Mouse (Mus musculus) hindbrain, embryonic 12.5 days (tissue): Measurements from ENCODE around the gene Olfr791. TPM values are rescaled to one million over a fixed set of nuclear protein-coding genes. Genes with fewer than 3 reads are reported as not detected.

Experiments
- ATAC-seq: fragments of 200-750 bp; cut with Nextera tagmentation; 2 replicates; pipeline ENCODE4 v1.8.0; 2017; ENCODE audit warnings: moderate TSS enrichment; ENCODE audit not compliant: low FRiP score
- H3K27ac ChIP-seq: fragments of 300-500 bp; sonication (generic); 2 replicates; pipeline ENCODE4 v1.5.1; 2016; ENCODE audit warnings: mild to moderate bottlenecking
- H3K27me3 ChIP-seq: fragments of 300-500 bp; sonication (generic); 2 replicates; pipeline ENCODE4 v1.6.1; 2016; ENCODE audit warnings: mild to moderate bottlenecking
- H3K36me3 ChIP-seq: fragments of 300-500 bp; sonication (generic); 2 replicates; pipeline ENCODE4 v1.6.1; 2016; ENCODE audit warnings: mild to moderate bottlenecking
- H3K4me1 ChIP-seq: fragments of 300-500 bp; sonication (generic); 2 replicates; pipeline ENCODE4 v1.6.1; 2016
- H3K4me2 ChIP-seq: fragments of 300-500 bp; sonication (generic); replicated peaks from 2 replicates; pipeline ENCODE4 v1.6.1; 2016; ENCODE audit warnings: mild to moderate bottlenecking
- H3K4me3 ChIP-seq: fragments of 300-500 bp; sonication (generic); 2 replicates; pipeline ENCODE4 v1.5.1; 2016; ENCODE audit warnings: mild to moderate bottlenecking
- H3K9ac ChIP-seq: fragments of 300-500 bp; sonication (generic); 2 replicates; pipeline ENCODE4 v1.6.1; 2016; ENCODE audit warnings: mild to moderate bottlenecking, moderate library complexity
- H3K9me3 ChIP-seq: fragments of 300-500 bp; sonication (generic); replicated peaks from 2 replicates; pipeline ENCODE4 v1.6.1; 2016; ENCODE audit warnings: mild to moderate bottlenecking
- whole genome bisulfite sequencing: fragments of 180-500 bp; shearing (Covaris S2); methylation state at CpG from one replicate; pipeline ENCODE4 v1.1.7; 2016; 5-methylcytosine and 5-hydroxymethylcytosine counted together
- polyA plus RNA-seq: library from polyadenylated mRNA; unstranded; fragments of >200 nt; fragmentation: Nextera tagmentation; extraction: Ambion mirVana; gene quantifications from 2 replicates; pipeline ENCODE4 v1.2.1, GENCODE M21; 2016

Gene Olfr791
- not detected in 2 replicates for polyA plus RNA-seq

GRCm38 (mm10) chr10:129521492-129521891 lies at the start of gene Olfr791:
Olfr791 (plus strand) TSS chr10:129521792.
- WGBS, result 75% methylated on average over 3 of the region's 3 CpGs
- Histone ChIP-seq H3K27me3 (no peaks in the 10 kb centered on the region), H3K4me1 (no peaks in the 10 kb centered on the region), H3K4me3 (no peak within 1 kb of the TSS), H3K9me3 (no peaks in the 10 kb centered on the region), H3K27ac (no peak within 1 kb of the TSS), H3K9ac (no peak within 1 kb of the TSS), H3K4me2 (no peak within 1 kb of the TSS), H3K36me3 (no peaks in the 10 kb centered on the region)
- no peak for ATAC-seq

- no peak for ATAC-seq
- 82% methylated on average over 2 of the region's 2 CpGs for WGBS
- no peaks in the 10 kb centered on the region for H3K36me3 ChIP-seq
- H3K9me3 ChIP-seq, result no peaks in the 10 kb centered on the region
- H3K27me3 ChIP-seq, result no peaks in the 10 kb centered on the region
- no peak overlapping the region for H3K9ac ChIP-seq
- H3K4me3 ChIP-seq, result no peak overlapping the region
- no peak overlapping the region for H3K27ac ChIP-seq
- H3K4me2 ChIP-seq, result no peak overlapping the region
- H3K4me1 ChIP-seq, result no peaks in the 10 kb centered on the region
Measured at GRCm38 (mm10) chr10:129473256-129473655, 48.3 kb upstream of the Olfr791 start.

- Histone ChIP-seq H3K4me3 (no peak overlapping the region), H3K4me1 (no peaks in the 10 kb centered on the region), H3K27ac (no peak overlapping the region), H3K9ac (no peak overlapping the region), H3K4me2 (no peak overlapping the region), H3K36me3 (no peaks in the 10 kb centered on the region), H3K27me3 (no peaks in the 10 kb centered on the region), H3K9me3 (no peaks in the 10 kb centered on the region)
- ATAC-seq, result no peak
Measured at GRCm38 (mm10) chr10:129473723-129474122, 47.9 kb upstream of the Olfr791 start.

GRCm38 (mm10) chr10:129484452-129484851 lies 37.1 kb upstream of the Olfr791 start, which contains the start of gene Olfr789:
Olfr789 (plus strand) TSS chr10:129484752.
- H3K9me3 ChIP-seq, result no peaks in the 10 kb centered on the region
- no peaks in the 10 kb centered on the region for H3K27me3 ChIP-seq
- H3K9ac ChIP-seq, result no peak within 1 kb of the TSS
- no peak for ATAC-seq
- H3K36me3 ChIP-seq, result no peaks in the 10 kb centered on the region
- no peak within 1 kb of the TSS for H3K4me3 ChIP-seq
- H3K4me2 ChIP-seq, result no peak within 1 kb of the TSS
- H3K27ac ChIP-seq, result no peak within 1 kb of the TSS
- 67% methylated on average over 2 of the region's 2 CpGs for WGBS
- no peaks in the 10 kb centered on the region for H3K4me1 ChIP-seq

- no peak for ATAC-seq
Measured at GRCm38 (mm10) chr10:129490101-129490500, 31.5 kb upstream of the Olfr791 start.

GRCm38 (mm10) chr10:129498192-129498591 lies 23.4 kb upstream of the Olfr791 start, which contains the start of gene Olfr790:
Olfr790 (plus strand) TSS chr10:129498492.
- no peak for ATAC-seq

More at GRCm38 (mm10) chr10:129490101-129490500, 31.5 kb upstream of the Olfr791 start:
- 84% methylated on average over 2 of the region's 2 CpGs for WGBS
- no peaks in the 10 kb centered on the region for H3K36me3 ChIP-seq
- no peak overlapping the region for H3K4me3 ChIP-seq
- H3K4me2 ChIP-seq, result no peak overlapping the region
- H3K9ac ChIP-seq, result no peak overlapping the region
- H3K9me3 ChIP-seq, result no peaks in the 10 kb centered on the region
- H3K27ac ChIP-seq, result no peak overlapping the region
- no peaks in the 10 kb centered on the region for H3K27me3 ChIP-seq
- no peaks in the 10 kb centered on the region for H3K4me1 ChIP-seq

GRCm38 (mm10) chr10:129538862-129539261 lies 17.3 kb downstream of the Olfr791 start, which contains the start of gene Olfr792:
Olfr792 (plus strand) TSS chr10:129539162.
- Histone ChIP-seq H3K9me3 (peaks cover under 1% of the 10 kb centered on the region; the same call in 1 of the 2 replicates), H3K4me1 (no peaks in the 10 kb centered on the region), H3K4me3 (no peak within 1 kb of the TSS), H3K27me3 (no peaks in the 10 kb centered on the region), H3K27ac (no peak within 1 kb of the TSS), H3K36me3 (no peaks in the 10 kb centered on the region), H3K4me2 (no peak within 1 kb of the TSS), H3K9ac (no peak within 1 kb of the TSS)
- 75% methylated on average over 1 of the region's 1 CpGs for WGBS
- no peak for ATAC-seq

More at GRCm38 (mm10) chr10:129498192-129498591, 23.4 kb upstream of the Olfr791 start, which contains the start of gene Olfr790:
- no peak within 1 kb of the TSS for H3K9ac ChIP-seq
- H3K4me1 ChIP-seq, result no peaks in the 10 kb centered on the region
- no peaks in the 10 kb centered on the region for H3K9me3 ChIP-seq
- no peak within 1 kb of the TSS for H3K27ac ChIP-seq
- H3K4me3 ChIP-seq, result no peak within 1 kb of the TSS
- no peak within 1 kb of the TSS for H3K4me2 ChIP-seq
- no peaks in the 10 kb centered on the region for H3K36me3 ChIP-seq
- H3K27me3 ChIP-seq, result no peaks in the 10 kb centered on the region

- no peak overlapping the region for H3K4me3 ChIP-seq
- H3K4me1 ChIP-seq, result no peaks in the 10 kb centered on the region
- H3K36me3 ChIP-seq, result no peaks in the 10 kb centered on the region
- no peak overlapping the region for H3K27ac ChIP-seq
- H3K9me3 ChIP-seq, result peaks cover 6% of the 10 kb centered on the region; the same call in 1 of the 2 replicates
- no peak overlapping the region for H3K9ac ChIP-seq
- 75% methylated on average over 1 of the region's 1 CpGs for WGBS
- H3K27me3 ChIP-seq, result no peaks in the 10 kb centered on the region
- no peak for ATAC-seq
- no peak overlapping the region for H3K4me2 ChIP-seq
Measured at GRCm38 (mm10) chr10:129549354-129549753, 27.8 kb downstream of the Olfr791 start.

- no peaks in the 10 kb centered on the region for H3K4me1 ChIP-seq
- 82% methylated on average over 2 of the region's 2 CpGs for WGBS
- H3K4me2 ChIP-seq, result no peak within 1 kb of the TSS
- no peaks in the 10 kb centered on the region for H3K9me3 ChIP-seq
- ATAC-seq, result no peak
- no peak within 1 kb of the TSS for H3K27ac ChIP-seq
- no peaks in the 10 kb centered on the region for H3K36me3 ChIP-seq
- H3K4me3 ChIP-seq, result no peak within 1 kb of the TSS
- H3K27me3 ChIP-seq, result no peaks in the 10 kb centered on the region
- H3K9ac ChIP-seq, result no peak within 1 kb of the TSS
Measured at GRCm38 (mm10) chr10:129567355-129567754, 45.8 kb downstream of the Olfr791 start, which contains the start of gene Olfr794. Olfr794 (plus strand) TSS chr10:129567655.

- H3K27ac ChIP-seq, result no peak overlapping the region
- H3K36me3 ChIP-seq, result no peaks in the 10 kb centered on the region
- H3K4me1 ChIP-seq, result no peaks in the 10 kb centered on the region
- no peak overlapping the region for H3K9ac ChIP-seq
- H3K27me3 ChIP-seq, result no peaks in the 10 kb centered on the region
- no peak for ATAC-seq
- H3K4me2 ChIP-seq, result no peak overlapping the region
- H3K9me3 ChIP-seq, result no peaks in the 10 kb centered on the region
- WGBS, result 65% methylated on average over 1 of the region's 1 CpGs
- H3K4me3 ChIP-seq, result no peak overlapping the region
Measured at GRCm38 (mm10) chr10:129577066-129577465, 55.5 kb downstream of the Olfr791 start.

Other genes with a start within 250 kb of the Olfr791 start
- not detected in 2 replicates for gene Olfr780, start 203.7 kb upstream of the Olfr791 start, polyA plus RNA-seq
- gene Olfr781, start 192.9 kb upstream of the Olfr791 start, polyA plus RNA-seq, result not detected in 2 replicates
- not detected in 2 replicates for gene Olfr782, start 172.9 kb upstream of the Olfr791 start, polyA plus RNA-seq
- not detected in 2 replicates for gene Olfr784, start 137.7 kb upstream of the Olfr791 start, polyA plus RNA-seq
- not detected in 2 replicates for gene Olfr785, start 116.4 kb upstream of the Olfr791 start, polyA plus RNA-seq
- gene Olfr786, start 94.5 kb upstream of the Olfr791 start, polyA plus RNA-seq, result not detected in 2 replicates
- gene Olfr787, start 59.9 kb upstream of the Olfr791 start, polyA plus RNA-seq, result not detected in 2 replicates
- not detected in 2 replicates for gene Olfr788, start 50.8 kb upstream of the Olfr791 start, polyA plus RNA-seq
- gene Olfr789, start 37.0 kb upstream of the Olfr791 start, polyA plus RNA-seq, result not detected in 2 replicates
- gene Olfr790, start 23.3 kb upstream of the Olfr791 start, polyA plus RNA-seq, result not detected in 2 replicates
- not detected in 2 replicates for gene Olfr792, start 17.4 kb downstream of the Olfr791 start, polyA plus RNA-seq
- not detected in 2 replicates for gene Olfr794, start 45.9 kb downstream of the Olfr791 start, polyA plus RNA-seq
- not detected in 2 replicates for gene Olfr796, start 90.8 kb downstream of the Olfr791 start, polyA plus RNA-seq
- gene Olfr798, start 106.1 kb downstream of the Olfr791 start, polyA plus RNA-seq, result not detected in 2 replicates
- gene Olfr799, start 115.7 kb downstream of the Olfr791 start, polyA plus RNA-seq, result not detected in 2 replicates
- gene Olfr800, start 135.9 kb downstream of the Olfr791 start, polyA plus RNA-seq, result not detected in 2 replicates
- not detected in 2 replicates for gene Olfr801, start 152.1 kb downstream of the Olfr791 start, polyA plus RNA-seq
- 0.04 TPM in 1 of 2 replicates, not detected in the other for gene Olfr802, start 166.4 kb downstream of the Olfr791 start, polyA plus RNA-seq
- not detected in 2 replicates for gene Olfr803, start 172.5 kb downstream of the Olfr791 start, polyA plus RNA-seq
- not detected in 2 replicates for gene Olfr804, start 181.4 kb downstream of the Olfr791 start, polyA plus RNA-seq
- not detected in 2 replicates for gene Olfr805, start 207.6 kb downstream of the Olfr791 start, polyA plus RNA-seq
- gene Olfr806, start 220.1 kb downstream of the Olfr791 start, polyA plus RNA-seq, result not detected in 2 replicates
- not detected in 2 replicates for gene Olfr807, start 236.0 kb downstream of the Olfr791 start, polyA plus RNA-seq
- not detected in 2 replicates for gene Olfr808, start 243.7 kb downstream of the Olfr791 start, polyA plus RNA-seq